16 mouse cellular contexts compared by ENCODE assay signal in the genomic region with DNA sequence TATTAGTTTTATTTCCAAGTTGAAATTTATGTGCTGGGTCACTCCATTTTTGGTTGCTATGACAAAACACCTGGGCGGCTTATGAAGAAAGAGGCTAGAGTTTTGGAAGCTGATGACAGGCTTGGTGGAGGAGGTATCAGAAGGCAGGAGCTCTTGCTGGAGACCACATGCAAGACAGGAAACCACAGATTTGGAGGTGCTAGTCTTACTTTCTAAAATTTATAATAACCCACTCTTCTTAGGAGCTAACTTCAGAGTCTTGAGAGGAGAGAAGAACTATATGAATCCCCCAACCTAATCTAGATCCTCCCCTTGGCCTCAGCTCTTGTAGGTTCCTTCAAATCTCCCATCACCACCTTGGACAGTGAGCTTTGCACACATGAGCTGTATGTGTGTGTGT.
"Had no signal": no experiment of that assay in that cellular context is flagged by ENCODE, and none has a peak within 500 bp of the region (broad histone marks: within the 10 kb centered on the region; RNA-seq: fewer than 3 reads in every experiment).

No protein-coding gene starts in this region.

- H3K36me3 ChIP-seq: lung, embryonic 15.5 days; midbrain, embryonic 13.5 days; midbrain, embryonic 15.5 days; neural tube, embryonic 12.5 days had no signal

- H3K4me1 ChIP-seq: lung, embryonic 15.5 days; midbrain, embryonic 13.5 days; midbrain, embryonic 15.5 days; neural tube, embryonic 12.5 days had no signal

- H3K4me3 ChIP-seq: lung, embryonic 15.5 days; megakaryocyte, embryonic 14.5 days; midbrain, embryonic 13.5 days; midbrain, embryonic 15.5 days; neural tube, embryonic 12.5 days had no signal

- H3K27me3 ChIP-seq: lung, embryonic 15.5 days; midbrain, embryonic 13.5 days; midbrain, embryonic 15.5 days; neural tube, embryonic 12.5 days had no signal

- ATAC-seq: lung, postnatal 0 days; midbrain, embryonic 13.5 days; midbrain, embryonic 15.5 days had no signal

- DNase-seq: lung, adult 2 months; lung, postnatal 4 days; right cerebral cortex, postnatal 14 days; right cerebral cortex, postnatal 4 days; spleen, adult 18-20 months; thymus, adult 18-20 months; thymus, postnatal 25 days; thymus, postnatal 4 days had no signal

- H3K9me3 ChIP-seq: lung, embryonic 15.5 days; megakaryocyte, embryonic 14.5 days; midbrain, embryonic 13.5 days; midbrain, embryonic 15.5 days; neural tube, embryonic 12.5 days had no signal

- H3K4me2 ChIP-seq: lung, embryonic 15.5 days; midbrain, embryonic 11.5 days; midbrain, embryonic 13.5 days; midbrain, embryonic 15.5 days; neural tube, embryonic 12.5 days had no signal

- H3K9ac ChIP-seq: liver, embryonic 14.5 days; lung, embryonic 15.5 days; midbrain, embryonic 13.5 days; midbrain, embryonic 15.5 days; neural tube, embryonic 12.5 days had no signal

- H3K27ac ChIP-seq: liver, embryonic 14.5 days; lung, embryonic 15.5 days; midbrain, embryonic 13.5 days; midbrain, embryonic 15.5 days; neural tube, embryonic 12.5 days had no signal
